Mouse (Mus musculus): ENCODE results near the gene Marveld3.

Marveld3 gene

DNA sequence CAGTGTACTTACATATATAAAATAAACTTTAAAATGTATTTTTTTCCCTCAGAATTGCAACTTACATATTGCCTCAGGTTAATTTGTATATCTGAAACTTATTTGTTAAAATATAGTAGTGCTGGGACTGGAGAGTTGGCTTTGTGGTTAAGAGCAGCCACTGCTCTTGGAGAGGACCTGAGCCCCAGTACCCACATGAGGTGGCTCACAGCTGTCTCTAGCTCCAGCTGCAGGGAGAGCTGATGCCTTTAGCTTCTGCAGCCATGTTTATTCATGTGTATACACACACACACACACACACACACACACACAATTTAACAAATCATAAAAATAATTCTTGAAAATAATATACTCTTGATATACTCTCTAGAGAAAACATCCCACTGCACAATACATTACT is 59.6 kb downstream of the Marveld3 start:
- no peak for DNase-seq (ENCODE audit: low read depth)

Data from fibroblast of lung, adult 2 months (primary cell).